Mouse (Mus musculus) forebrain, embryonic 15.5 days (tissue): ENCODE measurements around the gene Tbc1d25. TPM values are rescaled to one million over a fixed set of nuclear protein-coding genes. Genes with fewer than 3 reads are reported as not detected.

Source experiments
- ATAC-seq: fragments of 200-750 bp; cut with Nextera tagmentation; replicated peaks from 2 replicates; pipeline ENCODE4 v1.8.0; 2017; ENCODE audit warnings: mild to moderate bottlenecking, moderate TSS enrichment, moderate library complexity
- H3K27ac ChIP-seq: fragments of 300-500 bp; sonication (generic); replicated peaks from 2 replicates; pipeline ENCODE4 v1.5.1; 2015; ENCODE audit warnings: mild to moderate bottlenecking, inconsistent platforms
- H3K27me3 ChIP-seq: fragments of 300-500 bp; sonication (generic); 2 replicates; pipeline ENCODE4 v1.6.1; 2015; ENCODE audit warnings: inconsistent platforms
- H3K36me3 ChIP-seq: fragments of 300-500 bp; sonication (generic); 2 replicates; pipeline ENCODE4 v1.6.1; 2015; ENCODE audit warnings: mild to moderate bottlenecking, inconsistent platforms
- H3K4me1 ChIP-seq: fragments of 300-500 bp; sonication (generic); 2 replicates; pipeline ENCODE4 v1.6.1; 2015; ENCODE audit warnings: inconsistent platforms
- H3K4me2 ChIP-seq: fragments of 300-500 bp; sonication (generic); replicated peaks from 2 replicates; pipeline ENCODE4 v1.6.1; 2015; ENCODE audit warnings: mild to moderate bottlenecking, inconsistent platforms
- H3K4me3 ChIP-seq: fragments of 300-500 bp; sonication (generic); 2 replicates; pipeline ENCODE4 v1.5.1; 2015; ENCODE audit warnings: mild to moderate bottlenecking, inconsistent platforms
- H3K9ac ChIP-seq: fragments of 300-500 bp; sonication (generic); replicated peaks from 2 replicates; pipeline ENCODE4 v1.6.1; 2015; ENCODE audit warnings: mild to moderate bottlenecking, inconsistent platforms
- H3K9me3 ChIP-seq: fragments of 300-500 bp; sonication (generic); 2 replicates; pipeline ENCODE4 v1.6.1; 2016; ENCODE audit warnings: inconsistent platforms
- WGBS: fragments of 180-500 bp; shearing (Covaris S2); methylation state at CpG from one replicate; pipeline ENCODE4 v1.1.7; 2015; ENCODE audit warnings: mixed read lengths; 5-methylcytosine and 5-hydroxymethylcytosine counted together
- polyA plus RNA-seq: library from polyadenylated mRNA; unstranded; fragments of >200 nt; fragmentation: Nextera tagmentation; extraction: Ambion mirVana; gene quantifications from 2 replicates; pipeline ENCODE4 v1.2.1, GENCODE M21; 2015

Gene Tbc1d25
- polyA plus RNA-seq, 1 experiment from 2014 or later = 24.9 TPM

GRCm38 (mm10) chrX:8131393-8131792 is 44.6 kb downstream of the Tbc1d25 start:
- H3K36me3 ChIP-seq = peaks cover 9% of the 10 kb centered on the region; the same call in 1 of the 2 replicates
- H3K27ac ChIP-seq = 0 out of 2 replicates have a peak overlapping the region, but pooled peaks have one; percentile 92
- peak overlapping the region; percentile 61 for H3K4me3 ChIP-seq
- 93% methylated on average over 17 of the region's 17 CpGs for WGBS
- no peak overlapping the region for H3K9ac ChIP-seq
- ATAC-seq = peak; percentile 24; the same call in 1 of the 2 replicates
- H3K9me3 ChIP-seq = no peaks in the 10 kb centered on the region
- peak overlapping the region; percentile 43 for H3K4me2 ChIP-seq
- no peaks in the 10 kb centered on the region for H3K27me3 ChIP-seq
- H3K4me1 ChIP-seq = peaks cover 7% of the 10 kb centered on the region

GRCm38 (mm10) chrX:8125235-8125634 is 50.7 kb downstream of the Tbc1d25 start:
- Histone ChIP-seq H3K27me3 (no peaks in the 10 kb centered on the region), H3K36me3 (peaks cover 18% of the 10 kb centered on the region; the same call in 1 of the 2 replicates), H3K9me3 (no peaks in the 10 kb centered on the region), H3K4me3 (no peak overlapping the region), H3K9ac (no peak overlapping the region), H3K27ac (no peak overlapping the region), H3K4me2 (no peak overlapping the region), H3K4me1 (no peaks in the 10 kb centered on the region)
- ATAC-seq = no peak
- WGBS = 83% methylated on average over 7 of the region's 7 CpGs

- Histone ChIP-seq H3K9me3 (no peaks in the 10 kb centered on the region), H3K36me3 (peaks cover 16% of the 10 kb centered on the region; the same call in 1 of the 2 replicates), H3K9ac (no peak overlapping the region), H3K4me2 (no peak overlapping the region), H3K4me3 (no peak overlapping the region), H3K27me3 (no peaks in the 10 kb centered on the region), H3K27ac (no peak overlapping the region), H3K4me1 (no peaks in the 10 kb centered on the region)
- no peak for ATAC-seq
- 85% methylated on average over 6 of the region's 6 CpGs for WGBS
These were observed 52.0 kb downstream of the Tbc1d25 start for GRCm38 (mm10) chrX:8123821-8124470.

GRCm38 (mm10) chrX:8117264-8117663 is 58.7 kb downstream of the Tbc1d25 start:
- H3K9ac ChIP-seq = no peak overlapping the region
- H3K4me3 ChIP-seq = no peak overlapping the region
- no peak overlapping the region for H3K27ac ChIP-seq
- no peaks in the 10 kb centered on the region for H3K9me3 ChIP-seq
- H3K27me3 ChIP-seq = no peaks in the 10 kb centered on the region
- ATAC-seq = no peak
- no peaks in the 10 kb centered on the region for H3K36me3 ChIP-seq
- no peak overlapping the region for H3K4me2 ChIP-seq
- no peaks in the 10 kb centered on the region for H3K4me1 ChIP-seq

GRCm38 (mm10) chrX:8115275-8115674 is 60.7 kb downstream of the Tbc1d25 start:
- Histone ChIP-seq H3K27me3 (no peaks in the 10 kb centered on the region), H3K4me2 (no peak overlapping the region), H3K9me3 (no peaks in the 10 kb centered on the region), H3K27ac (no peak overlapping the region), H3K4me1 (no peaks in the 10 kb centered on the region), H3K9ac (no peak overlapping the region), H3K4me3 (no peak overlapping the region), H3K36me3 (no peaks in the 10 kb centered on the region)
- ATAC-seq = no peak
- 79% methylated on average over 4 of the region's 4 CpGs for WGBS

DNA sequence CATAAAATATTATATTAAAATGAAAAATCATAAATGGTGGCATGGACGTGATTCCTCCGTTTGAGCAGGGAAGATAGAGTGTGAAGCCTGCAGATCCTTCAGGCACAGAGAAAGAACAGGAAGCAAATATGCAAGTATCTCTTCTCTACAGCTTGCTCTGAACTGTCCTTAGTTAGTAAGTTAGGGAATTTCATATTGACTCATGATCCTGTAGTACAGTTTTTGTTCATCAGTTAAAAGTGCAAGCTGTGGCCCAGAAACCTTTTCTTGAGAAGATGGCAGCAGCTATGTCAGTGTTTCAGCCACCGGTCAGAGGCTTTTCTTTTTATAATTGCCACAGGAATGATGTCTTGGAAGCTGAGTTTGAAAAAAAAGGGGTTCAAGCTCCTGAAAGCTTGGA is 71.0 kb downstream of the Tbc1d25 start:
- Histone ChIP-seq H3K27ac (no peak overlapping the region), H3K4me2 (no peak overlapping the region), H3K4me1 (peaks cover 5% of the 10 kb centered on the region), H3K4me3 (no peak overlapping the region), H3K36me3 (no peaks in the 10 kb centered on the region), H3K9ac (no peak overlapping the region), H3K27me3 (no peaks in the 10 kb centered on the region), H3K9me3 (no peaks in the 10 kb centered on the region)
- WGBS = 92% methylated on average over 3 of the region's 3 CpGs
- ATAC-seq = no peak

Other genes starting within 250 kb of the Tbc1d25 start
- not detected in 2 replicates for gene Eras, start 247.6 kb downstream of the Tbc1d25 start, polyA plus RNA-seq
- gene Hdac6, start 228.3 kb downstream of the Tbc1d25 start, polyA plus RNA-seq = 51.3 and 55.7 TPM in 2 replicates
- 0.09 and 0.15 TPM in 2 replicates for gene Gata1, start 198.1 kb downstream of the Tbc1d25 start, polyA plus RNA-seq
- 0.29 and 0.36 TPM in 2 replicates for gene Glod5, start 157.7 kb downstream of the Tbc1d25 start, polyA plus RNA-seq
- gene Suv39h1, start 101.4 kb downstream of the Tbc1d25 start, polyA plus RNA-seq = 50.2 and 50.9 TPM in 2 replicates
- 0.09 TPM in 1 of 2 replicates, not detected in the other for gene Was, start 85.7 kb downstream of the Tbc1d25 start, polyA plus RNA-seq
- 52.0 and 53.0 TPM in 2 replicates for gene Wdr13, start 43.3 kb downstream of the Tbc1d25 start, polyA plus RNA-seq
- 381 and 393 TPM in 2 replicates for gene Rbm3, start 30.3 kb downstream of the Tbc1d25 start, polyA plus RNA-seq
- gene Ebp, start 17.3 kb upstream of the Tbc1d25 start, polyA plus RNA-seq = 21.7 and 24.0 TPM in 2 replicates
- gene Porcn, start 30.3 kb upstream of the Tbc1d25 start, polyA plus RNA-seq = 39.5 and 43.5 TPM in 2 replicates
- gene Ftsj1, start 76.2 kb upstream of the Tbc1d25 start, polyA plus RNA-seq = 51.1 and 54.3 TPM in 2 replicates
- 34.3 and 38.1 TPM in 2 replicates for gene Slc38a5, start 95.0 kb upstream of the Tbc1d25 start, polyA plus RNA-seq
- not detected in 2 replicates for gene Ssxb10, start 151.2 kb upstream of the Tbc1d25 start, polyA plus RNA-seq
- not detected in 2 replicates for gene Ssxb9, start 190.8 kb upstream of the Tbc1d25 start, polyA plus RNA-seq
- gene Ssxb1, start 237.1 kb upstream of the Tbc1d25 start, polyA plus RNA-seq = not detected in 2 replicates